Mouse (Mus musculus) cerebellum, adult 11-12 months (tissue): ENCODE data around the gene Fut7.
A peak's percentile ranks its signal among the peaks of the same experiment; 100 is the strongest.

Experiments used
- DNase-seq: peaks from one replicate; pipeline ENCODE4 v3.0.0; 2022

Fut7 gene

GRCm38 (mm10) chr2:25426721-25427191, 3.7 kb downstream of the Fut7 start:
- peak; percentile 74 for DNase-seq

- DNase-seq = peak; percentile 53
Observed at GRCm38 (mm10) chr2:25427256-25427655, 4.2 kb downstream of the Fut7 start.

- DNase-seq = peak; percentile 98
Observed at GRCm38 (mm10) chr2:25428442-25429236, 5.6 kb downstream of the Fut7 start, which contains the start of gene Abca2. Gene Abca2, plus strand, starts transcription at chr2:25428703.

DNA sequence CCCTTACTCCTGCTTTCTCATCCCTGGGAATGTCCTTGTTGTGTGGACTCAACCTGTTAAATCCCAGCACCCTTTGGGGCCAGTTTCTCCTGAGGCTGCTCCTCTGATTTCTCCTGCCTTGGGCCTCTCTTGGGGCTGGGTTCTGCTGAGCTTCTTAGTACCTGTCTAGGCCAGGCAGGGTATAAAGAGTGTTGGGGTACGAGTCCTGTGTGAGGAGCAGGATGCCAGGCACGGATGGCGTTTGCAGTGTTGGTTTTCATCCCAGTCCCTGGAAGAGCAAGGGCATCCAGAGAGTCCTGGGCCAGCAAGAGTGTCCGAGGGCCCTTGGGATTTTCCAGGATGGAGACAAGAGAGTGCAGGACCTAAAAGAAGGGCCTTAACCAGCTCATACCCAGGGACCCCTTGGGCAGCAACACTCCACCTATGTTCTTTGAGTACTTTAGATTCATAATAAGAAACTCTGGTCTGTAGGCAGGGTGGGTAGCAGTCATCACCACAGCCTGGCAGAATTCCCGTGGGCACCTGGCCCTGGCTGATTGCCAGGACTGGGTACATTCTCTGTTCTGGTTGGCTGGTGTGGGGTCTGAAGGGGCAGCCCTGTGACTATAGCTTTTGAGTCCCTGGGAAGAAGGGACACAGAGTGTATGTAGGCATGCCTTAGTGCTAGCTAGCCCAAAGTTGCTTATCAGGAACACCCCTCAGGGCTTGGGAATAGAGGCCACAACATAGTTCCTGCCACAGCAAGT, 6.5 kb downstream of the Fut7 start:
- DNase-seq = peak; percentile 83

GRCm38 (mm10) chr2:25430395-25431233, 7.5 kb downstream of the Fut7 start:
- DNase-seq = peak; percentile 76

GRCm38 (mm10) chr2:25431308-25431855, 8.3 kb downstream of the Fut7 start:
- peak; percentile 65 for DNase-seq

- peak; percentile 69 for DNase-seq
Observed at GRCm38 (mm10) chr2:25432326-25433098, 9.4 kb downstream of the Fut7 start.

DNA sequence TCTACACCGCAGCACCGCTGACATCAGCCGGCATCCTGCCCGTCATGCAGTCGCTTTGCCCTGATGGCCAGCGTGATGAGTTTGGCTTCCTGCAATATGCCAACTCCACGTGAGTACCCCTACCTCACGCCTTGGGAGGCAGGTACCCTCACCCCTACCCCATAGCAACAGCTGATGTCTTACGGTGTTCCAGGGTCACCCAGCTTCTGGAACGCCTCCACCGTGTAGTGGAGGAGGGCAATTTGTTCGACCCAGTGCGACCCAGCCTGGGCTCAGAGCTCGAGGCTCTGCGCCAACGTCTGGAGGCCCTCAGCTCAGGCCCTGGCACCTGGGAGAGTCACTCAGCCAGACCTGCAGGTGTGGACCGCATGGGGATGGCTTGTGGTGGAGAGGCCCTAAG, 10.0 kb downstream of the Fut7 start:
- DNase-seq = peak; percentile 68

DNA sequence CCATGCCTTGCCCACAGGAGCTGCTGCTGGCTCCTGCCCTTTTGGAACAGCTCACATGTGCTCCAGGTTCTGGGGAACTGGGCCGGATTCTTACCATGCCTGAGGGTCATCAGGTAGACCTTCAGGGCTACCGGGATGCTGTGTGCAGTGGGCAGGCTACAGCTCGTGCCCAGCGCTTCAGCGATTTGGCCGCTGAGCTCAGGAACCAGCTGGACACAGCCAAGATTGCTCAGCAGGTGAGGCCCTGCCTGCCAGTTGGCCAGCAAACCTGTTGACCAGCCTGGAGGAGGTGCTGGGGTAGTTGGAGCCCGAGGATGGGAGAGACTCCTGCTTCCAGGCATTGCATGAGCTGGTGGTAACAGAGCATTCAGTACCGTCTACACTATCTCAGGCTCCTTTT, 11.2 kb downstream of the Fut7 start:
- DNase-seq = peak; percentile 97

GRCm38 (mm10) chr2:25436286-25436820, 13.3 kb downstream of the Fut7 start:
- DNase-seq = peak; percentile 57

GRCm38 (mm10) chr2:25441067-25441466, 18.0 kb downstream of the Fut7 start:
- DNase-seq = peak; percentile 61

DNA sequence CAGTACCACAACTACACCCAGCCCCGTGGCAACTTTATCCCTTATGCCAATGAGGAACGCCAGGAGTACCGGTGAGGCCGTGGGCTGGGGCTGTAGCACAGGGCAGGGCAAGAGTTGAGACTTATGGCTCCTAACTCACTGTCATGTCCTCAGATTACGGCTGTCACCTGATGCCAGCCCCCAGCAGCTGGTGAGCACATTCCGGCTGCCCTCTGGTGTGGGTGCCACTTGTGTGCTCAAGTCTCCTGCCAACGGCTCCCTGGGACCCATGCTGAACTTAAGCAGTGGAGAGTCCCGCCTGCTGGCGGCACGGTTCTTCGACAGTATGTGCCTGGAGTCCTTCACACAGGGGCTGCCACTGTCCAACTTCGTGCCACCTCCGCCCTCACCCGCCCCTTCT, 19.6 kb downstream of the Fut7 start:
- peak; percentile 35 for DNase-seq

DNA sequence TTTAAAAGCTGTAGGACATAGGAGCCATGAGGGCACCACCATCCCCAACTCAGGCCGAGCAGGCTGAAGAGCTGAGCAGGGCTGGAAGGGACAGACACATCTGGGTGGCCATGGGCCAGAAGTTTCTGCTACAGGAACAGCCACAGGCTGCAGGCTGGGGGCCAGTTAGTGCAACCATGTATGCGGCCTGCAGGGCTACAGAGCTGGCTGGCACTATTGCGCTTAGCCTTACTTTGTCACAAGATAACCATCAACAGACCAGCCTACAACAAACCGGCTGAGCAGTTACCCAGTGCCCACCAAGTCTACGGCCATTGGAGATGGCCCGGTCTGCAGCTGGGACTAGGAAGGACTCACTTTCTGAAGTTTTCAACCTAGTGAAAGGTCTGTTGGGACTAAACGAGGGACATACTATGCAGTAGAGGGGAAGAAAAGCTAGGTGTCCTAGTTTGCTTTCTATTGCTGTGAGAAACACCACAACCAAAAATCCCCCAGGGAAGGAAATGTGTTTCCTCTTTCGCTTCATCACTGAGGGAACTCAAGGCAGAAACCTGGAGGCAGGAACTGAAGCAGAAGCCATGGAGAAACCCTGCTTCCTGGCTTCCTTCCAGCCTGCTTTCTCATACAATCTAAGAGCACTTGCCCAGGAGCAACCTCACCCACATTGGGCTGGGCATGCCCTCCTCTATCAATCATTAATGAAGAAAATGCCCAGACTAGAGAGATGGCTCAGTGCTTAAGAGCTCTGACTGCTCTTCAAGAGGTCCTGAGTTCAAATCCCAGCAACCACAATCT, 28.0 kb downstream of the Fut7 start:
- DNase-seq = no peak

DNA sequence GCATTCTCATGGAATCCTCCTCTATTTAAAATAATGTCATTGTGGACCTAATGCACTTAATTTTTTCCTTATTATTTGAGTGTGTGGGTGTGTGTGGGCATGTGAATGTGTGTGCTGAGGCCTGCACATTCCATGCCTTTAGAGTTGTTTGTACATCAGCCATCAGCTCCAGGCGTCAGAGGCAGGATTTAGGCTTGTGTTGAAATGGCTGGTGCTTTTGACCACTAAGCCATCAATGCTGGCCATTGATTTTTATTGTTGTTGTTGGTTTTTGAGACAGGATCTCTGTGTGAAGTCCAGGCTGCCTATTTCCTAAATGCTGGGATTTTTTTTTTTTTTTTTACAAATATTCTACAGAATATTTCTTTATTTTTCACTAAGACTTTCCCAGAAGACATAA, 29.9 kb downstream of the Fut7 start:
- no peak for DNase-seq

GRCm38 (mm10) chr2:25456205-25456953, 33.3 kb downstream of the Fut7 start, which contains the start of gene Clic3:
Gene Clic3, plus strand, starts transcription at chr2:25456838.
- no peak for DNase-seq

DNA sequence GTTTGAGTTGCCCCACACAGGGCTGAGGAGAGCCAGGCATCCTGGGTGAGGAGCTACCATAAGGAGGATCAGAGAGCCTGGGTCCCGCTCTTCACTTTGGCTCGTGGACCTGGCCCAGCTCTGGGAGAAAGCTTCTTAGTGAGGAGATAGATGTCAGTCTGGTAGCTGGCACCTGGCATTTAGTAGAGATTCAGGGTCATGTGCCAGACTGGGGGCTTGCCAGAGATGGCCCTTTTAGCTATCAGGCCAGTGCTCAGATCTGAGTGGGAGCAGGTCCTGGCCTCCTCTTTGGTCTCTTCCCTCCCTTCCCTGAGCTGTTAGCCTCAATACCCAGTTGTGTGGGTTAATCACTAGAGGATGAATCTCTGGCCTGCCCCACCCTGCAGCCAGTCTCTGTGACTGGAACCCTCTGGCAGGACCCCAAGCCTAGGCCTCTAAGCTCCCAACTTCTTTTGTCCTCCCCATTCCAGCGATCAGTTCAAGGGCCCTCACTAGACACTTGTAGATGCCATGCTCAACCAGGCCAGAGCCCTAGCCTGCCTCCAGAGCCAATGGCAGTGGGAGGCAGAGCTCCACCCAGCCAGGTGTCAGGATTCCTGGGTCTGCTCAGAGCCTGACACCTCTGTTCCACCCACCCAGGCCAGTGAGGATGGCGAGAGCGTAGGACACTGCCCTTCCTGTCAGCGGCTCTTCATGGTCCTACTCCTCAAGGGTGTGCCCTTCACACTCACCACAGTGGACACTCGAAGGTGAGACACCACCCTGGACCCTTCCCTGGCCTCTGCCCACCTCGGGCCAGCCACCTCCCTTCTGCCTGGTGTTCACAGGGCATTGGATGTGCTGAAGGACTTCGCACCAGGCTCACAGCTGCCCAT, 34.2 kb downstream of the Fut7 start:
- peak; percentile 73 for DNase-seq

GRCm38 (mm10) chr2:25458911-25459310, 35.8 kb downstream of the Fut7 start:
- peak; percentile 70 for DNase-seq

DNA sequence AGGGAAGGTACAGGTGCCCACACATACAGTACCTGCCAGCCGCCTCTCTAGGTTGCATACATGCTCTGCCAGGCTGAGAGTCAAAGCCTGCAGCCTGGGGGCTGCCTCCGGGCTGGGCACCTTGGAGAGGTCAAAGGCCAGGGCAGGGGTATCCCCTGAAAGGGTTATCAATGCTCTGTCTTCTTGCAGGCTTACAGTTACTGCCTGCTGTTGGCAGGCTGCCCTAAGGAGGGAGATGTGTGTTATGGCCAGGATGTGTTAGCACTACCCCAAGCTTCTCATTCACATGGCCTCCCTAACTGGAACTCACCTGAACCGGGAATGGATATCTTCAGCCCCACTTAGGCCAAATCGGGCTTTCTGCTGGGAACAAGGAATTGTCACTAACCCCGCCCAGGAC, 37.1 kb downstream of the Fut7 start:
- peak; percentile 81 for DNase-seq
